Mouse (Mus musculus) MEL (cell line): ENCODE results near the gene Dnajc22. TPM values are rescaled to one million over a fixed set of nuclear protein-coding genes. Genes with fewer than 3 reads are reported as not detected.
A peak's percentile ranks its signal among the peaks of the same experiment; 100 is the strongest.

Experiments used
- DNase-seq: peaks from one replicate; pipeline ENCODE4 v3.0.0; 2011; ENCODE audit warnings: low read depth, low spot score
- H3K27ac ChIP-seq: 2 replicates; pipeline ENCODE4 v1.5.1; 2012; ENCODE audit warnings: low read depth, mild to moderate bottlenecking, control low read depth, low read length, moderate library complexity; ENCODE audit not compliant: control insufficient read depth
- H3K27me3 ChIP-seq, 2 experiments: fragments of 150-350 bp in 1 of 2; sonication (generic) in 1 of 2; 2 replicates each; pipeline ENCODE4 v1.6.1; 2012; ENCODE audit warnings: low read length in 2 of 2, mild to moderate bottlenecking in 2 of 2, improper control_type of control experiment in 1 of 2, moderate library complexity in 1 of 2; ENCODE audit not compliant: insufficient read depth in 2 of 2, control insufficient read depth in 1 of 2
- H3K36me3 ChIP-seq, 2 experiments: 2 replicates each; pipeline ENCODE4 v1.6.1; 2012 to 2014; ENCODE audit warnings: low read length in 2 of 2, improper control_type of control experiment in 1 of 2, inconsistent platforms in 1 of 2, mild to moderate bottlenecking in 1 of 2; ENCODE audit not compliant: insufficient read depth in 2 of 2, control insufficient read depth in 1 of 2
- H3K4me1 ChIP-seq, 2 experiments: fragments of 150-350 bp in 1 of 2; sonication (generic) in 1 of 2; 2 replicates each; pipeline ENCODE4 v1.6.1; 2012; ENCODE audit warnings: low read length in 2 of 2, improper control_type of control experiment in 1 of 2, mild to moderate bottlenecking in 1 of 2; ENCODE audit not compliant: insufficient read depth in 2 of 2, control insufficient read depth in 1 of 2
- H3K4me3 ChIP-seq, 2 experiments: fragments of 150-350 bp in 1 of 2; sonication (generic) in 1 of 2; 2 replicates each; pipeline ENCODE4 v1.5.1; 2012; ENCODE audit warnings: low read depth in 2 of 2, low read length in 2 of 2, mild to moderate bottlenecking in 2 of 2, moderate library complexity in 2 of 2, control low read depth in 1 of 2, improper control_type of control experiment in 1 of 2; ENCODE audit not compliant: control insufficient read depth in 1 of 2, insufficient read depth in 1 of 2
- H3K79me2 ChIP-seq: 2 replicates; pipeline ENCODE4 v1.6.1; 2012; ENCODE audit warnings: mild to moderate bottlenecking, low read length, moderate library complexity; ENCODE audit not compliant: control insufficient read depth, poor library complexity, insufficient read depth
- H3K9ac ChIP-seq: 2 replicates; pipeline ENCODE4 v1.6.1; 2012; ENCODE audit warnings: low read depth, mild to moderate bottlenecking, control low read depth, low read length, moderate library complexity; ENCODE audit not compliant: control insufficient read depth, poor library complexity, severe bottlenecking
- H3K9me3 ChIP-seq: fragments of 150-350 bp; sonication (generic); replicated peaks from 2 replicates; pipeline ENCODE4 v1.6.1; 2012; ENCODE audit warnings: mild to moderate bottlenecking, low read length, improper control_type of control experiment, moderate library complexity; ENCODE audit not compliant: insufficient read depth
- BHLHE40 ChIP-seq: IDR thresholded peaks from 2 replicates; pipeline ENCODE4 v1.6.1; 2012; ENCODE audit warnings: low read depth, mild to moderate bottlenecking, inconsistent platforms, low read length, improper control_type of control experiment, borderline replicate concordance
- CHD1 ChIP-seq: IDR thresholded peaks from 2 replicates; pipeline ENCODE4 v1.6.1; 2012; ENCODE audit warnings: low read depth, mild to moderate bottlenecking, inconsistent platforms, low read length, improper control_type of control experiment
- CHD2 ChIP-seq: IDR thresholded peaks from 2 replicates; pipeline ENCODE4 v1.6.1; 2011; ENCODE audit warnings: low read length, improper control_type of control experiment
- CTCF ChIP-seq, 3 experiments: IDR thresholded peaks in 2 of 3; conservative IDR thresholded peaks in 1 of 3; 2 replicates each; pipeline ENCODE4 v1.5.1; 2011 to 2012; ENCODE audit warnings: low read length in 3 of 3, low read depth in 2 of 3, mild to moderate bottlenecking in 2 of 3, improper control_type of control experiment in 1 of 3, inconsistent platforms in 1 of 3, mixed read lengths in 1 of 3, moderate library complexity in 1 of 3; ENCODE audit not compliant: control insufficient read depth in 1 of 3, insufficient read depth in 1 of 3, poor library complexity in 1 of 3, severe bottlenecking in 1 of 3
- E2F4 ChIP-seq: IDR thresholded peaks from 2 replicates; pipeline ENCODE4 v1.6.1; 2011; ENCODE audit warnings: low read depth, low read length, improper control_type of control experiment, borderline replicate concordance
- ELF1 ChIP-seq: IDR thresholded peaks from 2 replicates; pipeline ENCODE4 v1.6.1; 2014; ENCODE audit warnings: low read depth, mild to moderate bottlenecking, inconsistent platforms, low read length, improper control_type of control experiment, moderate library complexity
- EP300 ChIP-seq, 2 experiments: IDR thresholded peaks; 2 replicates each; pipeline ENCODE4 v1.6.1; 2011; ENCODE audit warnings: improper control_type of control experiment in 2 of 2, low read length in 2 of 2, low read depth in 1 of 2, mild to moderate bottlenecking in 1 of 2
- GABPA ChIP-seq: IDR thresholded peaks from 2 replicates; pipeline ENCODE4 v1.6.1; 2012; ENCODE audit warnings: low read depth, mild to moderate bottlenecking, inconsistent platforms, low read length, improper control_type of control experiment, moderate library complexity
- GATA1 ChIP-seq: IDR thresholded peaks from 2 replicates; pipeline ENCODE4 v1.6.1; 2011; ENCODE audit warnings: low read depth, low read length, improper control_type of control experiment
- JUND ChIP-seq: IDR thresholded peaks from 2 replicates; pipeline ENCODE4 v1.6.1; 2011; ENCODE audit warnings: low read depth, mild to moderate bottlenecking, improper control_type of control experiment, low read length
- KAT2A ChIP-seq: conservative IDR thresholded peaks from 2 replicates; pipeline ENCODE4 v1.6.1; 2012; ENCODE audit warnings: low read depth, low read length, improper control_type of control experiment, inconsistent platforms
- MAFK ChIP-seq: IDR thresholded peaks from 2 replicates; pipeline ENCODE4 v1.6.1; 2011; ENCODE audit warnings: low read depth, mild to moderate bottlenecking, low read length, improper control_type of control experiment, borderline replicate concordance
- MAX ChIP-seq: IDR thresholded peaks from 2 replicates; pipeline ENCODE4 v1.6.1; 2011; ENCODE audit warnings: low read length, improper control_type of control experiment
- MAZ ChIP-seq: IDR thresholded peaks from 2 replicates; pipeline ENCODE4 v1.6.1; 2012; ENCODE audit warnings: low read depth, mild to moderate bottlenecking, inconsistent platforms, low read length, improper control_type of control experiment
- MEF2A ChIP-seq: IDR thresholded peaks from 2 replicates; pipeline ENCODE4 v1.6.1; 2014; ENCODE audit warnings: low read depth, mild to moderate bottlenecking, inconsistent platforms, low read length, improper control_type of control experiment; ENCODE audit not compliant: poor library complexity, insufficient replicate concordance, severe bottlenecking; ENCODE audit errors: extremely low read depth
- MXI1 ChIP-seq: IDR thresholded peaks from 2 replicates; pipeline ENCODE4 v1.6.1; 2011; ENCODE audit warnings: mild to moderate bottlenecking, low read depth, low read length, improper control_type of control experiment
- MYB ChIP-seq: IDR thresholded peaks from 2 replicates; pipeline ENCODE4 v1.6.1; 2011; ENCODE audit warnings: mild to moderate bottlenecking, low read depth, low read length, improper control_type of control experiment
- MYC ChIP-seq: IDR thresholded peaks from 2 replicates; pipeline ENCODE4 v1.6.1; 2011; ENCODE audit warnings: low read depth, mild to moderate bottlenecking, low read length, improper control_type of control experiment, moderate library complexity
- NELFE ChIP-seq: IDR thresholded peaks from 2 replicates; pipeline ENCODE4 v1.6.1; 2011; ENCODE audit warnings: low read depth, low read length, improper control_type of control experiment
- NRF1 ChIP-seq: IDR thresholded peaks from 2 replicates; pipeline ENCODE4 v1.6.1; 2014; ENCODE audit warnings: low read depth, mild to moderate bottlenecking, inconsistent platforms, low read length, improper control_type of control experiment, moderate library complexity; ENCODE audit not compliant: poor library complexity, insufficient read depth, severe bottlenecking
- POLR2A ChIP-seq, 2 experiments: IDR thresholded peaks; 2 replicates each; pipeline ENCODE4 v1.6.1; 2011 to 2012; ENCODE audit warnings: low read length in 2 of 2, mild to moderate bottlenecking in 2 of 2, control low read depth in 1 of 2, improper control_type of control experiment in 1 of 2, low read depth in 1 of 2, moderate library complexity in 1 of 2; ENCODE audit not compliant: control insufficient read depth in 1 of 2, insufficient read depth in 1 of 2, poor library complexity in 1 of 2
- POLR2AphosphoS2 ChIP-seq: IDR thresholded peaks from 2 replicates; pipeline ENCODE4 v1.6.1; 2011; ENCODE audit warnings: low read length, improper control_type of control experiment
- POLR2AphosphoS5 ChIP-seq: IDR thresholded peaks from 2 replicates; pipeline ENCODE4 v1.6.1; 2012; ENCODE audit warnings: low read depth, borderline replicate concordance, mild to moderate bottlenecking, inconsistent platforms, low read length, moderate library complexity, mixed read lengths
- RAD21 ChIP-seq: IDR thresholded peaks from 2 replicates; pipeline ENCODE4 v1.6.1; 2011; ENCODE audit warnings: mild to moderate bottlenecking, low read depth, low read length, improper control_type of control experiment
- RCOR1 ChIP-seq: IDR thresholded peaks from 2 replicates; pipeline ENCODE4 v1.6.1; 2012; ENCODE audit warnings: low read depth, mild to moderate bottlenecking, inconsistent platforms, low read length, improper control_type of control experiment
- SIN3A ChIP-seq: IDR thresholded peaks from 2 replicates; pipeline ENCODE4 v1.6.1; 2012; ENCODE audit warnings: low read length, improper control_type of control experiment, inconsistent platforms
- SMC3 ChIP-seq: IDR thresholded peaks from 2 replicates; pipeline ENCODE4 v1.6.1; 2011; ENCODE audit warnings: low read depth, low read length, improper control_type of control experiment
- TAL1 ChIP-seq: IDR thresholded peaks from 2 replicates; pipeline ENCODE4 v1.6.1; 2012; ENCODE audit warnings: mild to moderate bottlenecking, inconsistent platforms, low read length, moderate library complexity, mixed read lengths
- TBP ChIP-seq: IDR thresholded peaks from 2 replicates; pipeline ENCODE4 v1.8.0; 2011; ENCODE audit warnings: low read depth, low read length, improper control_type of control experiment
- TCF12 ChIP-seq: IDR thresholded peaks from 2 replicates; pipeline ENCODE4 v1.6.1; 2014; ENCODE audit warnings: low read depth, mild to moderate bottlenecking, inconsistent platforms, low read length, improper control_type of control experiment, moderate library complexity
- UBTF ChIP-seq: IDR thresholded peaks from 2 replicates; pipeline ENCODE4 v1.6.1; 2012; ENCODE audit warnings: low read depth, mild to moderate bottlenecking, inconsistent platforms, low read length, improper control_type of control experiment, moderate library complexity, borderline replicate concordance; ENCODE audit not compliant: insufficient read depth
- USF1 ChIP-seq: IDR thresholded peaks from 2 replicates; pipeline ENCODE4 v1.6.1; 2014; ENCODE audit warnings: low read depth, mild to moderate bottlenecking, inconsistent platforms, low read length, improper control_type of control experiment, moderate library complexity
- USF2 ChIP-seq, 2 experiments: IDR thresholded peaks; 2 replicates each; pipeline ENCODE4 v1.6.1; 2011 to 2012; ENCODE audit warnings: improper control_type of control experiment in 2 of 2, low read length in 2 of 2, borderline replicate concordance in 1 of 2, inconsistent platforms in 1 of 2, low read depth in 1 of 2, mild to moderate bottlenecking in 1 of 2; ENCODE audit not compliant: insufficient read depth in 1 of 2
- ZC3H11A ChIP-seq: IDR thresholded peaks from 2 replicates; pipeline ENCODE4 v1.6.1; 2012; ENCODE audit warnings: low read depth, mild to moderate bottlenecking, inconsistent platforms, low read length, improper control_type of control experiment
- ZKSCAN1 ChIP-seq: IDR thresholded peaks from 2 replicates; pipeline ENCODE4 v1.6.1; 2012; ENCODE audit warnings: low read depth, mild to moderate bottlenecking, inconsistent platforms, low read length, improper control_type of control experiment, moderate library complexity
- ZNF384 ChIP-seq: IDR thresholded peaks from 2 replicates; pipeline ENCODE4 v1.6.1; 2012; ENCODE audit warnings: low read depth, mild to moderate bottlenecking, inconsistent platforms, low read length, improper control_type of control experiment
- polyA plus RNA-seq, 2 experiments: library from polyadenylated mRNA; stranded (reverse) in 1 of 2; unstranded in 1 of 2; fragments of >175 nt in 1 of 2; fragments of >200 nt in 1 of 2; gene quantifications; 2 replicates each; pipeline versions ENCODE4 v1.2.1 to v1.2.4; 2012; ENCODE audit warnings: low replicate concordance in 2 of 2, low read depth in 1 of 2; ENCODE audit not compliant: insufficient read length in 2 of 2, insufficient read depth in 1 of 2, missing spikeins in 1 of 2
- total RNA-seq: library from RNA; depleted of rRNA; stranded (reverse); fragments of 300-350 nt; gene quantifications from 2 replicates; pipeline ENCODE4 v1.2.3, GENCODE M21; 2012

Dnajc22 gene
- total and polyA plus RNA-seq, 3 experiments, result 3.2 to 5.3 TPM; not detected in 1

DNA sequence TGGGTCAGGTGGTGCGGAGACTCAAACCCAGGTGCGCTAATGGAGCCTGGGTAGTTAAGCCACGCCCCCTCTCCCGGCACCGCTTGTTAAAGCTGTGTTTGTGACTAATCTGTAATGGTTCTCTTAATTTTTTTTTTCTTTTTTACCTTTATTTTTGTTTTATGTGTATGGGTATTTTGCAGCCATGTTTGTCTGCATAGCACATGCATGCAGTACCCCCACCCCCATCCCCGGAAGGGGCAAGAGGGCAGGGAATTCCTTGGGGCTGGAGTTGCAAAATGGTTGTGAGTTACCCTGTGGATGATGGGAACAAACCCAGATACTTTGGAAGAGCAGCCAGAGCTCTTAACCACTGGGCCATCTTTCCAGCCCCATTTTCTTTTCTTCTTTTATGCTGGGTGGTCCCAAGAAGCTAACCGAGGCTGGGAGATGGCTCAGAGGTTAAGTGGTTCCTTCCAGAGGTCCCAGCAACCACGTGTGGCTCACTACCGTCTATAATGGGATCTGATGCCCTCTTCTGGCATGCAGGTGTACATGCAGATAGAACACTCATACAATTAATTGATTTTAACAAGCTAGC lies 20.5 kb downstream of the Dnajc22 start:
- peak overlapping the region; percentile 52 for H3K9ac ChIP-seq
- H3K27ac ChIP-seq, result no peak overlapping the region
- no peaks in the 10 kb centered on the region for H3K27me3 ChIP-seq
- H3K4me1 ChIP-seq, result peaks cover 0 to 7% of the 10 kb centered on the region in 2 experiments; a peak in 1 of 4 replicates
- no peaks in the 10 kb centered on the region for H3K9me3 ChIP-seq
- H3K4me3 ChIP-seq, result peak overlapping the region; percentile 45 to 78
- peak; percentile 89 for DNase-seq
- no peaks in the 10 kb centered on the region for H3K79me2 ChIP-seq
- H3K36me3 ChIP-seq, result peaks cover 0 to 9% of the 10 kb centered on the region in 2 experiments; a peak in 2 of 4 replicates
- TF ChIP-seq TBP, result peak; percentile 51; the same call in 1 of the 2 replicates
- TF ChIP-seq SIN3A, result peak; percentile 56; the same call in 1 of the 2 replicates
- no peak for TF ChIP-seq MAFK
- TF ChIP-seq GATA1, result no peak
- TF ChIP-seq ZC3H11A, result 0 out of 2 replicates have a peak, but pooled peaks have one; percentile 16
- TF ChIP-seq CHD2, result no peak
- no peak for TF ChIP-seq EP300 (IDR thresholded peaks at IDR 0.05; ENCODE audit: low read depth in 1 of 2, low read length in 2 of 2)
- TF ChIP-seq POLR2AphosphoS2, result no peak; the same call in 1 of the 2 replicates
- TF ChIP-seq TAL1, result no peak
- TF ChIP-seq NRF1, result no peak
- 0 out of 2 replicates have a peak, but pooled peaks have one; percentile 21 for TF ChIP-seq RCOR1
- TF ChIP-seq MYC, result peak; percentile 99
- no peak for TF ChIP-seq MAZ
- no peak for TF ChIP-seq UBTF
- TF ChIP-seq MAX, result peak; percentile 92
- no peak for TF ChIP-seq ZKSCAN1
- TF ChIP-seq ELF1, result peak; percentile 67; the same call in 1 of the 2 replicates
- TF ChIP-seq BHLHE40, result no peak
- peak in 1 of 2 experiments; percentile 53; a peak in 1 of 4 replicates for TF ChIP-seq POLR2A (IDR thresholded peaks at IDR 0.05; ENCODE audit: control insufficient read depth in 1 of 2, insufficient read depth in 1 of 2, low read depth in 1 of 2, low read length in 2 of 2, poor library complexity in 1 of 2)
- TF ChIP-seq ZNF384, result peak; percentile 62; the same call in 1 of the 2 replicates
- 0 out of 2 replicates have a peak, but pooled peaks have one; percentile 20 for TF ChIP-seq E2F4
- peak; percentile 81 for TF ChIP-seq USF1
- TF ChIP-seq RAD21, result peak; percentile 41
- TF ChIP-seq GABPA, result no peak
- TF ChIP-seq USF2 (IDR thresholded peaks at IDR 0.05; ENCODE audit: borderline replicate concordance in 1 of 2, insufficient read depth in 1 of 2, low read depth in 1 of 2, low read length in 2 of 2), result no peak
- no peak for TF ChIP-seq CHD1
- TF ChIP-seq MEF2A, result no peak
- TF ChIP-seq KAT2A, result no peak
- TF ChIP-seq MXI1, result peak; percentile 98
- TF ChIP-seq TCF12, result no peak
- TF ChIP-seq POLR2AphosphoS5, result no peak
- TF ChIP-seq CTCF (IDR thresholded peaks at IDR 0.05 in 2 of 3, conservative IDR thresholded peaks at IDR 0.05 in 1 of 3; ENCODE audit: control insufficient read depth in 1 of 3, insufficient read depth in 1 of 3, low read depth in 2 of 3, low read length in 3 of 3, poor library complexity in 1 of 3, severe bottlenecking in 1 of 3), result peak; percentile 43 to 68 (median 67)
- no peak for TF ChIP-seq MYB
- peak; percentile 57 for TF ChIP-seq SMC3
- TF ChIP-seq JUND, result no peak
- no peak; the same call in 1 of the 2 replicates for TF ChIP-seq NELFE
